Mouse (Mus musculus) bone marrow, adult 2 months (tissue): ENCODE results near the gene Man1c1.

Source experiments
- CTCF ChIP-seq: fragments of 200-500 bp; IDR thresholded peaks from 2 replicates; pipeline ENCODE4 v1.5.1; 2011; ENCODE audit warnings: low read length, control low read depth; ENCODE audit not compliant: control insufficient read depth, insufficient read depth
- POLR2A ChIP-seq: fragments of 200-500 bp; IDR thresholded peaks from 2 replicates; pipeline ENCODE4 v1.6.1; 2011; ENCODE audit warnings: low read depth, mild to moderate bottlenecking, control low read depth, low read length, borderline replicate concordance; ENCODE audit not compliant: control insufficient read depth

- TF ChIP-seq CTCF (peak; percentile 59), POLR2A (no peak)
Observed at GRCm38 (mm10) chr4:134512798-134513197, 191.3 kb downstream of the Man1c1 start.
